Mouse (Mus musculus) C2C12 (cell line): ENCODE measurements around the gene Gm3625.

Experiments
- CEBPB ChIP-seq: IDR thresholded peaks from one replicate; pipeline ENCODE4 v1.6.1; 2011; ENCODE audit warnings: low read depth, mild to moderate bottlenecking, control low read depth, moderate library complexity
- CTCF ChIP-seq: IDR thresholded peaks from one replicate; pipeline ENCODE4 v1.5.1; 2011; ENCODE audit not compliant: control insufficient read depth, insufficient read depth, insufficient read length
- MAX ChIP-seq: IDR thresholded peaks from one replicate; pipeline ENCODE4 v1.6.1; 2011; ENCODE audit warnings: mild to moderate bottlenecking, control low read depth
- MYOD1 ChIP-seq: IDR thresholded peaks from one replicate; pipeline ENCODE4 v1.6.1; 2011; ENCODE audit warnings: low read depth; ENCODE audit not compliant: control insufficient read depth, insufficient read length
- MYOG ChIP-seq: IDR thresholded peaks from one replicate; pipeline ENCODE4 v1.6.1; 2011; ENCODE audit not compliant: control insufficient read depth, insufficient read length; ENCODE audit errors: extremely low read depth
- USF1 ChIP-seq: IDR thresholded peaks from one replicate; pipeline ENCODE4 v1.6.1; 2011; ENCODE audit warnings: low read depth, mild to moderate bottlenecking, control low read depth, moderate library complexity

GRCm38 (mm10) chr12:4558475-4559279 is 34.0 kb downstream of the Gm3625 start:
- TF ChIP-seq USF1 = no peak
- TF ChIP-seq CTCF = no peak
- TF ChIP-seq MYOD1 = no peak
- TF ChIP-seq MYOG = no peak
- peak; percentile 86 for TF ChIP-seq MAX
- TF ChIP-seq CEBPB = no peak
